Mouse (Mus musculus) c-Kit-positive CD71-positive TER-119-negative erythroid progenitor cells, embryonic 14.5 days (primary cell): ENCODE results near the gene Rpe65.

Experiments used
- DNase-seq: peaks from one replicate; pipeline ENCODE4 v3.0.0-alpha.2; 2013; ENCODE audit warnings: low read depth

Gene Rpe65

DNA sequence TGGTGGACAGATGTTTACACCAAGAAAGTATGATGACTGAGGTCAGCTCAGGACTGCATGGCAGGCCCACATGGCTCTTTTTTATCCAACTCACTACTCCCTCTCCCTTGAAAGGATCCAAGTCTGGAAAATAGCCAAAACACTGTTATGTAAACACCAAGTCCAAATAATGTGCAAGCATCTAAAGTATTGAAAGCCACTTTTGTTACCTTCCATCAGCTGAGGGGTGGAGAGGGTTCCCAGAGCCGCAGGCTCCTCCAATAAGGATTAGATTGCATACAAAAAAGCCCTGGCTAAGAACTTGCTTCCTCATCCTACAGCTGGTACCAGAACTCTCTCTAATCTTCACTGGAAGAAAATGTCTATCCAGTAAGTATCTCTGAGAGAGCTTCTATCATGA lies at the start of gene Rpe65:
Rpe65 (plus strand) TSS at position 301 of the 400 bp plus-strand sequence.
- no peak for DNase-seq

DNA sequence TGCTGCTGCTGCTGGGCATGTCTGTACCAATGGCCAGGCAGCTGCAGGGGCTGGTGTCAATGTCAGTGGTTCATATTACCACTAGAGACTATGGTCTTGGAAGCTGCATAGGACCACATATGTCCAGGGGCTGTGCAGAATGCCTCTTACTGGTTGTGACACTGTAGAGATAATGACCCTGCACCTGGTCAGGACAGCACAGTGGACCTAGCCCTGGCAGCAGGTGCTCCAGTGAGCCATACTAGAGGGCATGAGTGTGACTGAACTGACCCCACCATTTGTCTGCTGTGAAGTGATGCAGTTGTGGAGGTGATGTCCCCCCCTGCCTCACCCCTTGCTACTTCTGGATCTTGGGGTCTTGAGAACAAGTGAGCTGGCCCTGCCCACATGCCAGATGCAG lies 48.8 kb upstream of the Rpe65 start:
- no peak for DNase-seq

GRCm38 (mm10) chr3:159614977-159615376 lies 16.0 kb downstream of the Rpe65 start:
- no peak for DNase-seq

- no peak for DNase-seq
Measured at GRCm38 (mm10) chr3:159621026-159621425, 22.1 kb downstream of the Rpe65 start.

DNA sequence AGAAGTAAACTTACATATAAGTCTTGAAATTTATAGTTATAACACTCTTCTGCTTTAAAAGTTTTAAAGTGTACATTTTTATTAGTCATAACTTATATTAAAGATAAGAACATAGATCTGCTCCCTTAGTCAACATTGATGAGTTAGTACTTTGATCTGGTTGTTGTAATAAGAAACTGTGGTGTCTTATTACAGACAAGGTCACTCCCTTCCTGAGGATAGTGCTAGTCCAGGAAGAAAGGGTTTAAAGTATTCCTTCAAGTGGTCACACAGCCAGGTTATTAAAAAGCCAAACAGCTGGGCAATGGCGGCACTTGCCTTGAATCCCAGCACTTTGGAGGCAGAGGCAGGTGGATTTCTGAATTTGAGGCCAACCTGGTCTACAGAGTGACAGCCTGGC lies 25.0 kb downstream of the Rpe65 start:
- DNase-seq = no peak

GRCm38 (mm10) chr3:159660741-159661140 lies 61.8 kb downstream of the Rpe65 start:
- no peak for DNase-seq

DNA sequence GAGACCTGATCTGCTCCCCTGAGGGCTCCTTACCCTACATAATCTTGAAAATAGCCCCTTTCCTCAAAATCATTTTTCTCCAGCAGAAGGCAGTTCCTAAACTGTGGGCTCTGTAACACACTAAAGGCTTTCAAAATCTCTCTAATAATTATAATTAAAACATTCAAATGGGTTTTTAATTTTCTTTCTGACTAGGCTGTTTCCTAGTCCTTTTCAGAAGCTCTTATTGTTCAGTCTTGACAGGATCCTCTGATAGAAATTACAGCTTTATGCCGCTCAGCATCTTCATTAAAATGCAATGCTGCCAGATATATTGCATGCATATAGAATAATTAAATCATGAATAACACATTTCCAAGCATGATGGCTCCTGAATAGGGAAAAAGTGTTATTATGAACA lies 64.4 kb downstream of the Rpe65 start:
- no peak for DNase-seq
